Mouse (Mus musculus) lung, adult 2 months (tissue): ENCODE measurements around the gene Gse1. TPM values are rescaled to one million over a fixed set of nuclear protein-coding genes. Genes with fewer than 3 reads are reported as not detected.

ENCODE experiments used
- DNase-seq: peaks from one replicate; pipeline ENCODE4 v3.0.0; 2022
- H3K4me1 ChIP-seq: fragments of 200-500 bp; 2 replicates; pipeline ENCODE4 v1.6.1; 2011; ENCODE audit warnings: low read length; ENCODE audit not compliant: control insufficient read depth, insufficient read depth
- H3K4me3 ChIP-seq: fragments of 200-500 bp; replicated peaks from 2 replicates; pipeline ENCODE3; 2011; ENCODE audit warnings: low read depth, mild to moderate bottlenecking, control low read depth, low read length; ENCODE audit errors: extremely low read depth
- CTCF ChIP-seq: fragments of 200-500 bp; IDR thresholded peaks from 2 replicates; pipeline ENCODE4 v1.5.1; 2011; ENCODE audit warnings: mild to moderate bottlenecking, low read length, control low read depth; ENCODE audit not compliant: insufficient read depth
- POLR2A ChIP-seq: fragments of 200-500 bp; IDR thresholded peaks from 2 replicates; pipeline ENCODE4 v1.6.1; 2011; ENCODE audit warnings: low read depth, mild to moderate bottlenecking, control low read depth, low read length, borderline replicate concordance; ENCODE audit errors: extremely low read depth
- WGBS: fragments of 180-500 bp; shearing (Covaris S2); methylation state at CpG from one replicate; pipeline ENCODE4 v1.1.7; 2018; 5-methylcytosine and 5-hydroxymethylcytosine counted together
- polyA plus RNA-seq: library from polyadenylated mRNA; depleted of rRNA; stranded (reverse); fragments of >200 nt; gene quantifications from 2 replicates; pipeline ENCODE4 v1.2.3, GENCODE M21; 2012

Gse1 gene
- polyA plus RNA-seq, 1 experiment: 35.6 TPM

DNA sequence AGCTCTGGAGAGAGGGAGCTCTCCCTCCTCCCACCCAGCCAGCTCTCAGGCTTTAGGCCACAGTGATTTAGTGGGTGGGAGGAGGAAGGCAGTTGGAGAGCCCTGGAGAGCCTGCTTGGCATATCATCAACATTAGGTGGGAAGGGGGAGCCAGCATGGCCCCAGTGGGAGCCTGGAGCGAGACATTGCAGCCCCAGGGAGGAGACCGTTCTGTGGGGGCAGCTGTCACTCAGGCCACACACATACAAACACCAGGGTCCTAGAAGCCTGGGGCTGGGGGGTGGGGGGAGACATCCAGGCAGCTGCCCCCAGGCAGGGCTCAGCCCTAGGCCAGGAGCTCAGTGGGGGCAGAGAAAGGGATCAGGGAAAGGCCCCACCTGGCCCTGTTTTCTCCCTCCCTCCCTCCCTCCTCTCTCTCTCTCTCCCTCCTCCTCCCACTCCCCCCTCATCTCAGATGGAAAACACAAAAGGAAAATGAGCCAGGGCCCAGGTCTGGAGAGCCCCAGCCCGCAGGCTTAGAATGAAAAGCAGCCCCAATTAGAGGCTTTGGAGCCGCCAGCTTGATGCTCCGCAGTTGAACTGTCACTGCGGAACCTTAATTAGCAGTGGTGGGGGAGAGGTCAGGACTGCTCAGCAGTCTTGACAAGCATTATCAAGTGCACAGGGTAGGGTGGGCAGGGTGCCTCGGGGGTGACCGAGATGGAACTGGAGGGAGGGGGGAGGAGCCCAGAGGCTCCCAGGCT lies 197.1 kb downstream of the Gse1 start:
- 73% methylated on average over 8 of the region's 8 CpGs for WGBS
- TF ChIP-seq CTCF (no peak), POLR2A (no peak)
- H3K4me3 ChIP-seq: no peak overlapping the region
- DNase-seq: no peak
- peaks cover 11% of the 10 kb centered on the region for H3K4me1 ChIP-seq

DNA sequence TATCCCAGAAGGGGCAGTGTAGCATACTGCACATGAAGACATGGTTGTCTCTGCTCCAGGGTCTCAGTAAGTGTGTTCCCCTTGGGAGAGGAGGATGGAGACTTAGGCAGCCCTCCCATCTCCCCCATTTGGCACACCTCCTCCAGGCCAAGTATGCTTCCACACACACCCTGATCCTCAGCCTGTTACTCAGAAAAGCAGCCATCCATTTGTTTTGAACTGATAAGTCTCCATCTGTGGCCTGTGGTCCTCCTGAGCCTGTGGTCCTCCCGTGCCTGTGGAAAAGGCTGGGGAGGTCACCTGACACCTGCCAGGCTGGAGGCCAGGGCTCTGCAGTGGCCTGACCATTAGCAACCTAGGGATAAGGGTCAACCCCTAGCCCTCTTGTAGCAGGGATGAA lies 197.8 kb downstream of the Gse1 start:
- no peak for DNase-seq
- TF ChIP-seq POLR2A: no peak
- TF ChIP-seq CTCF: no peak

DNA sequence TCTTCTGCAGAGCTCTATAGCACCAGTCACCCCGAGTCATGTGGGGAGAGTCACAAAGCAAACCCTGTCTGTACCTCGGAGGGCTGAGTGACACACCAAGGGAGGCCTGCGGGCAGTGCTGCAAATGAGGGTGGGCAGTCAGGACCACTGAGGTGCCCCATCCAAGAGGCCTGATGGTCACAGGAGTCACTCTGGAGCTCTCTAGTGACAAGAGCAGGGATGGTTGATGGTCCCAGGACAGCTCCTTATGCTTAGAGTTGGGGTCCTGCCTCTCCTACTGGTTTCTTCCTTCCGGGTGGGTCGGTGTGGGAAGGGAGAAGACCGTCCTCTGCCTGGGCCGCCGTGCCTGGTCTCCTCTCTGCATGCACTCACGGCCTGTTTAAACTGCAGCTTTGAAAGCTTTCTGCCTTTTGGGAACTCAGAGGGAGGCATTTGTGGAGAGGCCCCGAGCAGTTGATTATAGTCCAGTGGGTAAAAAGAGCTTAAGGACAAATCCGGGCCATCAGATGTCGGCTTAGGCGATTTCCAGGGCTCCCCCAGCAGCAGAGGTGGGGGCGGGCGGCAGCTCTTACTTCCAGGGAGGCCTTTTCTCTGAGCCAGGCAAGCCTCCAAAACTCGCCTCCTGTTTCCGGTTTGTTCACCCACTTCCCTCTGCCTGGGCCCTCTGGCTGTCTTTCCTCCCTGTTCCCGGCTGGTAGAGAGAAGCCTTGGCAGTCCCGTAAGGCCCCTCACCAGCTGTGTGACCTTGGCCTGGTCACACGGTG lies 198.5 kb downstream of the Gse1 start:
- Histone ChIP-seq H3K4me3 (no peak overlapping the region), H3K4me1 (peaks cover 11% of the 10 kb centered on the region)
- WGBS: 34% methylated on average over 20 of the region's 20 CpGs
- DNase-seq: no peak
- TF ChIP-seq CTCF (no peak), POLR2A (no peak)

More for the DNA sequence above, 197.8 kb downstream of the Gse1 start:
- Histone ChIP-seq H3K4me1 (peaks cover 11% of the 10 kb centered on the region), H3K4me3 (no peak overlapping the region)
- 53% methylated on average over 1 of the region's 1 CpGs for WGBS

DNA sequence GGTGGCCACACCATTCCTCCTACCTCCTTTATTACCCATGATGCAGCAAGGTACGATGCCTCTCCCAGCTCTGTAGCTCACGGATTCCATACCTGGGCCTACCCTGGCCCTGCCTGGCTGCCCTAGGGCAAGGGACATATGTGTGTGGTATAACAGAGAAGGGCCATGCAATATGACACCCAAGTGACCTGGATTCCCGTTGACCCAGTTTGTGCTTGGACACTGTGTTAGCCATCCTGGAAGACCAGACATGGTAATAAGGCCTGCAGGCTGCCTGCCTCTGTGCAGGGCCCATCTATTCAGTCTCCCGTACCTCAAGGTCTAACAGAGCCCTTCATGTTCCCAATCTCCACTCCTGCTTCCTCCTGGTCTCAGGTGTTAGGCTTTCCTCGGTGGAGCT lies 200.2 kb downstream of the Gse1 start:
- no peak overlapping the region for H3K4me3 ChIP-seq
- TF ChIP-seq POLR2A (no peak), CTCF (no peak)
- WGBS: 83% methylated on average over 5 of the region's 5 CpGs
- DNase-seq: no peak
- peaks cover 11% of the 10 kb centered on the region for H3K4me1 ChIP-seq

DNA sequence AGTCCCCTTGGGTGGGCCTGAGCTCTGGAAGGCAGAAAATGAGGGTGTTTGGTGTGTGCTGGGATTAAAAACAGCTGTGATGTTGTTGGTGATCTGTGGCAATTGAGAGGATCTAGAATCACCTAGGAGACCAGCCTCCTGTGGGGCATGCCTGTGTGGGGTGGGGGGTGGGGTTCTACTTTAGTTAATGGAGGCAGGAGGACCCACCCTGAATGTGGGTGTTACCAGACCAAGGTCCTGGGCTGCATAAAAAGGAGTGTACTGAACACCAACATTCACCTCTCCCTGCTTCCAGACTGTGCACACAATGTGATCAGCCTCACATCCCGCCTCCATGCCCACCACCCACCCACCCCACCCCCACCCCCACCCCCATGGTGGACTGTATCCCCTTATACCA lies 200.9 kb downstream of the Gse1 start:
- DNase-seq: no peak
- peaks cover 11% of the 10 kb centered on the region for H3K4me1 ChIP-seq
- TF ChIP-seq POLR2A (no peak), CTCF (no peak)
- WGBS: 100% methylated on average over 1 of the region's 1 CpGs
- no peak overlapping the region for H3K4me3 ChIP-seq

DNA sequence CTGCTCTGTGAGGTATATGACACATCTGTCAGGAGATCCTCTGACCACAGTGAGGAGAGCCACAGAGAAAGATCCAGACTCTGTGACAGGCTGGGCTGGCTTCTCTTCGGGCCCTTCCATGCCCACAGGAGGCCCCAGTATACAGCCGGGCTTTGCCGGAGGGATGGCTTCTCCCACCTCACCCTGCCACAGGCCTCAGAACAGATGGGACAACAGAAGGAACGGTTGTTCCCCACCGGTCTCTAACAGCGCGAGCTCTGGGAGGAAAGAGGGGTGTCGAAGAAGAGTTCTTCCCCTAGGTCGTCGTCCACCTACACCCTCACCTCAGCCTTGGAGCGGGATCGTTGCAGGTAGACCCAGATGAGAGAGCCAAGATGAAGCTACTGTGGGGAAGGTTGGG lies 202.8 kb downstream of the Gse1 start:
- DNase-seq: no peak
- peaks cover 10% of the 10 kb centered on the region for H3K4me1 ChIP-seq
- 86% methylated on average over 12 of the region's 12 CpGs for WGBS
- TF ChIP-seq POLR2A: no peak
- H3K4me3 ChIP-seq: no peak overlapping the region

DNA sequence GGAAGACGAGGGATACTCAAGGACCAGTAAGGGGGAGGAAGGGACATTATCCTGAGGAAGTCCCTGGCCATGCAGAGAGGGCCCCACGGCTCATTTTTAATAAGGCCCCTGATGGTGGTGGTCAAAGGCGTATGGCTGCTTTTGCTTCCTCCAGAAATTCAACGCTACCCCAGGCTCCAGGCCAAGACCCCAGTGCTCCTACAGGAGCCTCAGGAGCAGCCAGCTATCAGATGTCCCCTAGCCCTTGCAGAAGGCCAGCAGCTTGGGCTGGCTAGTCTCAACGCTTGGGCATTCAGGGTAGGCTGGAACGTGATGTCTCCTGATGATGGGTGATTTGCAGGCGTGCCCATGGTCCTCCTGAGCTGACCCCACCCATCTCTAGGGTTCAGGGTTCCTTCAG lies 204.2 kb downstream of the Gse1 start:
- TF ChIP-seq POLR2A: no peak
- no peak for TF ChIP-seq CTCF

DNA sequence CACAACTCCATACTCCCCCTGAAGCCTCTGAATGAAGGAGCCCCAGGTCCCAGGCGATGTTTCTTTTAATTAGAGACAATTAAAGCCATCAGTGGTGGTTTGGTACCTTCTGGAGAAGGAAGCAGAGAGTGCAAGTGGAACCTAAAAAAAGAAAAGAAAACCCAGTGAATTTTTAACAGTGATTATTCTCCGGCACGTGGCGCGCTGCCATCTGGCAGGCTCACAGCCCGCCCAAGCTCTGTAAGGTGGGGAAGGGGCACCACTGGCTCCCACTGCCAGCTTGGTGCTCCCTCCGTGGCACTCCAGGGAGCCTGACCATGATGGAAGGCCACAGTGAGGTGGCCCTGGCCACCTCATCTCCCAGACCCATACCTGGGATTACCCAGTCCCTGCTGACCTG lies 204.9 kb downstream of the Gse1 start:
- DNase-seq: no peak
- 77% methylated on average over 7 of the region's 7 CpGs for WGBS
- Histone ChIP-seq H3K4me1 (no peaks in the 10 kb centered on the region), H3K4me3 (no peak overlapping the region)
- TF ChIP-seq POLR2A (no peak), CTCF (no peak)

More for the DNA sequence above, 204.2 kb downstream of the Gse1 start:
- peaks cover under 1% of the 10 kb centered on the region for H3K4me1 ChIP-seq
- DNase-seq: no peak
- WGBS: 79% methylated on average over 7 of the region's 7 CpGs
- H3K4me3 ChIP-seq: no peak overlapping the region

DNA sequence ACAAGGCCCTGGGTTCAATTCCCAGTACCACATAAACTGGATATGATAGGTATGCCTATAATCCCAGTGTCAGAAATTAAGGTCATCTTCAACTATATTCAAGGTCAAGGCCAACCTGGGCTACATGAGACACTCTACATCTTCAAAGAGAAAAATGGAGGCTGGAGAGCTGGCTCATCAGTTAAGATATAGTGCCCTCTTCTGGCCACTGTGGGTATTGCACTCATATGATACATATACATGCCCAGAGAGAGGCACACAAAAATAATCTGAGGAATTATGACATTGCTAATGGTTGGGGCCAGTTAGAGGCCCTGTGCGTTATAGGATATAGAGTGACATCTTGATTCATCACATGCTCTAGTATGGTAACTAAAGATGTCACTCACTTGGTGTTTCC lies 205.5 kb downstream of the Gse1 start:
- 97% methylated on average over 1 of the region's 1 CpGs for WGBS
- TF ChIP-seq POLR2A (no peak), CTCF (no peak)
- no peaks in the 10 kb centered on the region for H3K4me1 ChIP-seq
- no peak for DNase-seq
- no peak overlapping the region for H3K4me3 ChIP-seq

DNA sequence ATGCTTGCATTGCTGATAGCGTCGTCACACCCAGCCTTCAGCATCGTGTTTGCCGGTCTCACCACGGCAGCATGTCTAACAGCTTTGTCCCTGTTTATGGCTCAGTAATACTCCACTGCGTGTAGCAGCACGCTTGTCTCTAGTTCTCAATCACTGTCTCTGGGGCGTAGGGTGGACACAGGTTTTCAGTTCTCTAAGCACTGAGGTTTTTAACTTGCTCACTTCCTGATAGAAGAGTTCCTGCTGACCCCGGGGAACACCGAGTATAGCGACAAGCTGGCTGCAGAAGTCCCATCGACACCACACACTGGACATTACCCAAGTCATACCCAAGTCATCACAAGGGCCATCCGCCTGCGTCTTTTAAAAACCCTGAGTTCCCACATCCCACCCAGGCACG lies 207.5 kb downstream of the Gse1 start:
- no peak for TF ChIP-seq CTCF
- no peak for TF ChIP-seq POLR2A
- DNase-seq: no peak
- H3K4me3 ChIP-seq: no peak overlapping the region
- H3K4me1 ChIP-seq: no peaks in the 10 kb centered on the region
- 85% methylated on average over 15 of the region's 15 CpGs for WGBS
